12 mouse cellular contexts compared by ENCODE assay signal in the genomic region with DNA sequence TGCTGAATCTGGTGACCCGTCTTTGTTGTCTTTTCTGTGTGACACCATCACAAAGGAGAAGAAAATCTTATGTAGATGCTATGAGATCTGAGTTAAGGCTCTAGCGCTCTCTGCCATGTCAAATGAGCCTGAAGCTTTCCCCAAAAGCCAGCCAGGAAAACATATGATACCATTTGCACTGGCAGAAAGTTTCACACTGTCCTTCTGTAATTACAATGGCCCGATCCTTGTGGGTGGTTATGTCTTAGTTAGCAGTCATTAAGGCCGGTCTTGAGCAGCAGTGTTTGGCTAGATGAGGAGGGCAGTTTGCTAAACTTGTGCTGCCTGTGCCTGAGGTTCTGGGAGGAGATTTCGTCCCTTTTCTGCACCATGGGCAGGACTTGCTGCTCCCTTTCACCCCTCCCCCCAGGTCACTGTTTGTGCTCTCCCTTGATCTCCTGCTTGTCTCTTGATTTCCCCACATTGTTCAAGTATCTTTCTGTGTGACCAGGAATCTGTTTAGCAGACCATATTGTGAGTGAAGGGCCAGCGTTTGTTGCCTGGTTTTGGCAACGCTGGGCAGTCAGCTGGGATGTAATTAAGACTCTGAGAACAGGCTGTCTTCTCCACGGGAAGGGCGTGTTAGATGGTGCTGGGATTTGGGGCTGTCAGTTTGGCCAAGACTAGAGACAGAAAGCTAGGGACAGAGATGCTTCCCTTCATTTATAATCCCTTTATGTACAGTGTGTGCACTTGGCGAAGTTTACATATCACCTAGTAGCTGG.
DNase-seq lines count a peak whose midpoint lies in the region; ATAC-seq and TF ChIP-seq lines count a peak whose summit lies in the region.
"Had no signal": no experiment of that assay in that cellular context is flagged by ENCODE, and none has a peak within 500 bp of the region (broad histone marks: within the 10 kb centered on the region; RNA-seq: fewer than 3 reads in every experiment).

No protein-coding gene starts in this region.

- peak overlapping the region; percentile 32; the same call in 1 of the 2 replicates for H3K27ac ChIP-seq in heart, embryonic 10.5 days
- H3K27ac ChIP-seq in midbrain, embryonic 12.5 days (replicated peaks): peak overlapping the region; percentile 47; the same call in 1 of the 2 replicates
- no peak overlapping the region for H3K27ac ChIP-seq in stomach, postnatal 0 days (replicated peaks)
- no peak overlapping the region for H3K27ac ChIP-seq in intestine, embryonic 15.5 days
- H3K27ac ChIP-seq: neural tube, embryonic 13.5 days had no signal

- no peaks in the 10 kb centered on the region for H3K9me3 ChIP-seq in heart, embryonic 10.5 days
- no peaks in the 10 kb centered on the region for H3K9me3 ChIP-seq in midbrain, embryonic 12.5 days
- H3K9me3 ChIP-seq in stomach, postnatal 0 days (ENCODE audit: control insufficient read depth, low read length): no peaks in the 10 kb centered on the region
- no peaks in the 10 kb centered on the region for H3K9me3 ChIP-seq in intestine, embryonic 15.5 days
- H3K9me3 ChIP-seq: heart, embryonic 15.5 days; neural tube, embryonic 13.5 days had no signal

- peaks cover 50% of the 10 kb centered on the region for H3K4me1 ChIP-seq in heart, embryonic 10.5 days
- H3K4me1 ChIP-seq in midbrain, embryonic 12.5 days: peaks cover 28% of the 10 kb centered on the region
- no peaks in the 10 kb centered on the region for H3K4me1 ChIP-seq in stomach, postnatal 0 days (replicated peaks; ENCODE audit: control insufficient read depth, insufficient read depth)
- H3K4me1 ChIP-seq in intestine, embryonic 15.5 days (replicated peaks): no peaks in the 10 kb centered on the region

- no peak overlapping the region for H3K9ac ChIP-seq in midbrain, embryonic 12.5 days (replicated peaks)
- H3K9ac ChIP-seq in stomach, postnatal 0 days (ENCODE audit: low read length): no peak overlapping the region
- H3K9ac ChIP-seq in intestine, embryonic 15.5 days: no peak overlapping the region
- H3K9ac ChIP-seq: heart, embryonic 15.5 days; neural tube, embryonic 13.5 days had no signal

- no peak overlapping the region for H3K4me2 ChIP-seq in midbrain, embryonic 12.5 days (replicated peaks)
- no peak overlapping the region for H3K4me2 ChIP-seq in stomach, postnatal 0 days (replicated peaks; ENCODE audit: low read depth)
- H3K4me2 ChIP-seq in intestine, embryonic 15.5 days (replicated peaks): no peak overlapping the region
- H3K4me2 ChIP-seq: heart, embryonic 15.5 days; neural tube, embryonic 13.5 days had no signal

- no peak for TF ChIP-seq EP300 in stomach, postnatal 0 days (optimal IDR thresholded peaks at IDR 0.05)

- H3K27me3 ChIP-seq in heart, embryonic 10.5 days (ENCODE audit: insufficient read depth, poor library complexity, severe bottlenecking): no peaks in the 10 kb centered on the region
- H3K27me3 ChIP-seq in midbrain, embryonic 12.5 days: no peaks in the 10 kb centered on the region
- H3K27me3 ChIP-seq in stomach, postnatal 0 days (ENCODE audit: control insufficient read depth, insufficient read depth, low read length): no peaks in the 10 kb centered on the region
- H3K27me3 ChIP-seq in intestine, embryonic 15.5 days (replicated peaks): no peaks in the 10 kb centered on the region
- H3K27me3 ChIP-seq: CH12.LX; heart, embryonic 15.5 days had no signal

- no peaks in the 10 kb centered on the region for H3K36me3 ChIP-seq in heart, embryonic 10.5 days
- H3K36me3 ChIP-seq in midbrain, embryonic 12.5 days: no peaks in the 10 kb centered on the region
- H3K36me3 ChIP-seq in stomach, postnatal 0 days (ENCODE audit: control insufficient read depth, insufficient read depth, low read length): no peaks in the 10 kb centered on the region
- H3K36me3 ChIP-seq in intestine, embryonic 15.5 days: no peaks in the 10 kb centered on the region
- H3K36me3 ChIP-seq: heart, embryonic 15.5 days; neural tube, embryonic 13.5 days had no signal

- WGBS in heart, embryonic 10.5 days: 50% methylated on average over 10 of the region's 10 CpGs
- WGBS in midbrain, embryonic 12.5 days: 28% methylated on average over 10 of the region's 10 CpGs
- 54% methylated on average over 10 of the region's 10 CpGs for WGBS in stomach, postnatal 0 days
- 60% methylated on average over 10 of the region's 10 CpGs for WGBS in intestine, embryonic 15.5 days

- peak; percentile 65 to 80 for DNase-seq in heart, adult 18-20 months
- DNase-seq in heart, postnatal 4 days: no peak
- peak; percentile 89 for DNase-seq in cerebellum, adult 11-12 months
- no peak for DNase-seq in heart, embryonic 10.5 days (ENCODE audit: low spot score)
- no peak for DNase-seq in stomach, postnatal 0 days (ENCODE audit: low spot score)
- no peak for DNase-seq in thymus, postnatal 4 days
- DNase-seq: liver had no signal

- peak; percentile 62; the same call in 1 of the 2 replicates for ATAC-seq in midbrain, embryonic 12.5 days (ENCODE audit: low FRiP score, low read depth)
- no peak for ATAC-seq in stomach, postnatal 0 days (ENCODE audit: low FRiP score, low TSS enrichment)
- no peak for ATAC-seq in intestine, embryonic 15.5 days

- no peak for TF ChIP-seq CTCF in stomach, postnatal 0 days (IDR thresholded peaks at IDR 0.05; ENCODE audit: low read depth)

- no peak overlapping the region for H3K4me3 ChIP-seq in heart, embryonic 10.5 days
- no peak overlapping the region for H3K4me3 ChIP-seq in midbrain, embryonic 12.5 days
- no peak overlapping the region for H3K4me3 ChIP-seq in stomach, postnatal 0 days (ENCODE audit: low read depth, low read length)
- H3K4me3 ChIP-seq in intestine, embryonic 15.5 days (replicated peaks): no peak overlapping the region
- H3K4me3 ChIP-seq: heart, embryonic 15.5 days; neural tube, embryonic 13.5 days had no signal

Comparison
In these comparisons a context has a peak if more than half of its experiments do, and no peak if none do; other contexts are left out.
1. DNase-seq: peak in heart, adult 18-20 months (2 of 2) and cerebellum, adult 11-12 months (single experiment); none in heart, postnatal 4 days (single experiment), heart, embryonic 10.5 days (single experiment), stomach, postnatal 0 days (single experiment) and thymus, postnatal 4 days (single experiment).
2. H3K27ac ChIP-seq: peak in heart, embryonic 10.5 days (single experiment) and midbrain, embryonic 12.5 days (single experiment); none in stomach, postnatal 0 days (single experiment) and intestine, embryonic 15.5 days (single experiment).